Mouse (Mus musculus): ENCODE results near the gene Ripply3.

GRCm38 (mm10) chr16:94379386-94379785 lies 51.2 kb downstream of the Ripply3 start:
- TF ChIP-seq CTCF (IDR thresholded peaks at IDR 0.05; ENCODE audit: insufficient read depth, low read depth, low read length) (no peak), POLR2A (IDR thresholded peaks at IDR 0.05; ENCODE audit: insufficient read depth, low read depth, low read length) (no peak)
